Mouse (Mus musculus): Measurements from ENCODE around the gene Hist1h1t.

Hist1h1t gene

GRCm38 (mm10) chr13:23739069-23739921 is 43.7 kb downstream of the Hist1h1t start:
- ChIA-PET CTCF (interaction anchor here in 2 of 4 experiments (1.0 to 3.0 kb wide), 5 partner anchors 10 to 42 kb away, joined by 3 to 11 read pairs (median 3); partner anchors contain the start of genes Hist1h2ab (in 1 of the 2), Hist1h3b (in 1 of the 2) and Hist1h4c (in 1 of the 2)), POLR2A (interaction anchor here (0.5 to 44.4 kb wide), 138 partner anchors 3 to 1986 kb away, joined by 3 to 2331 read pairs (median 5); partner anchors contain the start of genes Hist1h1a (in 4 of the 4), Hist1h2ab (in 4 of the 4), Hist1h2bc (in 4 of the 4) and Hist1h2be (in 4 of the 4))

DNA sequence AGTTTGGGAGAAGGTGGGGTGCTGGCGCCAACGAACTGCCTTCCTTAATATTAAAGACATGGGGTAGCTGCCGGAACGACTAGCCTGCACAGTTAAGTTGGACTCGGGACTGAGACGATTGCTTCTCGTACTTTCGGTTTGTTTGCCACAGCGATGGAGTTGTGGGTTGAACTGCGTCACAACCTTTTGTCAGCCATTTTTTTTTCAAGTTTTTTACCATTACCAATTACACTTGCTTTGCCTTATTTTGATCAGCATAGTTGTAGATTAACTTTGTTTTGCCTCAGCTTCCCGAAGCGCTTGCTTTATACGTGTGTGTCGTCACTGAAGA is 44.3 kb downstream of the Hist1h1t start:
- POLR2A ChIA-PET = interaction anchor here (0.5 to 44.4 kb wide), 114 partner anchors 2 to 1986 kb away, joined by 3 to 2331 read pairs (median 6); partner anchors contain the start of genes Hist1h1a (in 4 of the 4), Hist1h2ab (in 4 of the 4), Hist1h2bc (in 4 of the 4) and Hist1h2be (in 4 of the 4)
- CTCF ChIA-PET = interaction anchor here in 2 of 4 experiments (1.0 to 3.0 kb wide), 4 partner anchors 10 to 43 kb away, joined by 3 to 11 read pairs (median 3); partner anchors contain the start of genes Hist1h2ab (in 1 of the 2), Hist1h3b (in 1 of the 2) and Hist1h4c (in 1 of the 2)

GRCm38 (mm10) chr13:23740256-23740840 is 44.7 kb downstream of the Hist1h1t start:
- CTCF ChIA-PET = interaction anchor here in 2 of 4 experiments (1.0 to 3.0 kb wide), 4 partner anchors 11 to 43 kb away, joined by 3 to 11 read pairs (median 3); partner anchors contain the start of genes Hist1h2ab (in 1 of the 2), Hist1h3b (in 1 of the 2) and Hist1h4c (in 1 of the 2)
- POLR2A ChIA-PET = interaction anchor here (0.5 to 44.4 kb wide), 100 partner anchors 2 to 1987 kb away, joined by 3 to 2331 read pairs (median 7); partner anchors contain the start of genes Hist1h1a (in 4 of the 4), Hist1h2ac (in 4 of the 4), Hist1h2bc (in 4 of the 4) and Hist1h3a (in 4 of the 4)

GRCm38 (mm10) chr13:23740910-23741309 is 45.3 kb downstream of the Hist1h1t start:
- CTCF ChIA-PET = interaction anchor here in 1 of 4 experiments (3.0 kb wide), 1 partner anchor 11 kb away, joined by 11 read pairs; the partner anchor contains the start of genes Hist1h2ab and Hist1h3b
- POLR2A ChIA-PET = interaction anchor here (1.1 to 44.4 kb wide), 32 partner anchors 1 to 541 kb away, joined by 3 to 2331 read pairs (median 48); partner anchors contain the start of genes Hist1h1a (in 4 of the 4), Hist1h2ac (in 4 of the 4), Hist1h2bc (in 4 of the 4) and Hist1h3a (in 4 of the 4)

DNA sequence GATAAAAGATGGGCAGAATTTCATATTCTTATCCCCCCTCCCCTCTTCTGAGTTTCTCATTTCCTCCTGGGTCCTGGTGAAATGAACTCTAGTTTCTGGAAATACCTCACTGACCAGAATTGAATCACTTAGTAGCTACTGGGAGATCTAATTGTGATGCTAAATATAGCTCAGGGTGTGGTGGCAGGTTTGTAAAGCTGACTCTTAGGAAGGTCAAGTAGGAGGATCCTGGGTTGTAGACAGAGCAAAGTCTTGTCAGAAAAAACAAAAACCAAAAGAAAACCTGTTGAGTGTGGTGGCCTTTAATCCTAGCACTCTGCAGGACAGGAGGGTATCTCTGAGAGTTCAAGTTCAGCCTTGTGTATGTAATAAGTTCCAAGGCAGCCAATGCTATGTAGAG is 46.4 kb downstream of the Hist1h1t start:
- POLR2A ChIA-PET = interaction anchor here (0.6 to 44.4 kb wide), 75 partner anchors 0 to 1699 kb away, joined by 3 to 2331 read pairs (median 5); partner anchors contain the start of genes Hist1h1a (in 4 of the 4), Hist1h2ab (in 4 of the 4), Hist1h3a (in 4 of the 4) and Hist1h3b (in 4 of the 4)
- CTCF ChIA-PET = interaction anchor here in 1 of 4 experiments (0.6 to 1.0 kb wide), 3 partner anchors 18 to 1855 kb away, joined by 3 to 4 read pairs (median 3); partner anchors contain the start of gene Hist1h4c

DNA sequence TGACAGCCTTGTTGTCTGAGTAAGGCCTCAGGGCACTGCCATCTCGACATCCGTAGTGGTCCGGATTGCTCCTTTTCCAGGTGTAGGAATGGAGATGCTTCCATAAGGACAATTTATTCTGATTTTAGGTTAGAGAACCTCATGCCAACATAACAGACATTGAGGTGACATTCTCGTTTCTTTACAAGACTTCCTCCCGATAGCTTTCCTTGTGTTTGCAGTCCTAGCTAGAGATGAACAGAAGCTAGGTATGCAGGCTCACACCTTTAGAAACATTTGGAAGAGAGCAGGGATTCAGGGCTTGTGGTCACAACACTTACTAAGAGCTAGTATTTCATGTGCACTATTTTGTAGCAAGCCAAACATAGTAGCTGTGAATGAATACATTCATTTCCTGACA is 47.6 kb downstream of the Hist1h1t start:
- CTCF ChIA-PET = interaction anchor here in 1 of 4 experiments (1.1 kb wide), 1 partner anchor 42 kb away, joined by 7 read pairs; no protein-coding TSS in a partner anchor
- POLR2A ChIA-PET = interaction anchor here (0.6 to 44.4 kb wide), 50 partner anchors 1 to 1956 kb away, joined by 3 to 2331 read pairs (median 12); partner anchors contain the start of genes Hist1h1a (in 4 of the 4), Hist1h2ab (in 4 of the 4), Hist1h3a (in 4 of the 4) and Hist1h3b (in 4 of the 4)

DNA sequence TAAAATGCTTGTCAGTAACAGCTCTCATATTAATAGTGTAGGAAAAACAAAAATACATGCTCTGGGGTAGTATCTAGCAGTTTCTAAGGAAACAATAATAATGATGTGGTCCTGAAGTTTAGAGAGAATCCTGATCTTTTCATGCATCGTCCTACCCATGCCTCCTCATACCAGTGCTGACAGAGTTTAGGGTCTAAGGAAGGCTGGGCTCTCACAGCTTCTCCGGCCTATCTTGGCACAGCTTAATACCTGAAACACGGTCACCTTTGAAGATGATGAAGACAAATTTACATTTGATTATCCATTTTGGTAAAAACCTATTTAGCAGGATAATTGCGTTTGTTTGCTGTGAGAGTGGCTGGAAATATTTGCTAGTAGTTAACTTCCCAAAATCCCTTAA is 48.3 kb downstream of the Hist1h1t start:
- CTCF ChIA-PET = interaction anchor here in 1 of 4 experiments (1.1 kb wide), 1 partner anchor 42 kb away, joined by 7 read pairs; no protein-coding TSS in a partner anchor
- POLR2A ChIA-PET = interaction anchor here (0.6 to 44.4 kb wide), 50 partner anchors 2 to 1957 kb away, joined by 3 to 2331 read pairs (median 8); partner anchors contain the start of genes Hist1h3a (in 4 of the 4), Hist1h4a (in 4 of the 4), Hist1h4b (in 4 of the 4) and Hist1h1a (in 3 of the 4)

GRCm38 (mm10) chr13:23744421-23745380 is 49.1 kb downstream of the Hist1h1t start:
- CTCF ChIA-PET = interaction anchor here in 1 of 4 experiments (1.1 kb wide), 1 partner anchor 43 kb away, joined by 7 read pairs; no protein-coding TSS in a partner anchor
- POLR2A ChIA-PET = interaction anchor here (0.6 to 44.4 kb wide), 55 partner anchors 3 to 1958 kb away, joined by 3 to 2331 read pairs (median 8); partner anchors contain the start of genes Hist1h3a (in 4 of the 4), Hist1h4a (in 4 of the 4), Hist1h4b (in 4 of the 4) and Hist1h4d (in 4 of the 4)

- ChIA-PET POLR2A (interaction anchor here (0.6 to 44.4 kb wide), 65 partner anchors 4 to 1959 kb away, joined by 3 to 2331 read pairs (median 7); partner anchors contain the start of genes Hist1h4a (in 4 of the 4), Hist1h4b (in 4 of the 4), Hist1h4d (in 4 of the 4) and Hist1h1a (in 3 of the 4)), CTCF (interaction anchor here in 1 of 4 experiments (0.7 kb wide), 2 partner anchors 48 to 199 kb away, joined by 3 to 6 read pairs; partner anchors contain the start of gene Hist1h4c)
These were observed 50.0 kb downstream of the Hist1h1t start, which contains the start of gene Hist1h3c for GRCm38 (mm10) chr13:23745381-23746161. TSS of gene Hist1h3c (minus strand) at chr13:23745602.
